Mouse (Mus musculus): ENCODE measurements at regions not wholly inside any gene's neighbourhood (a gene's known extent, or its start where the extent isn't known, plus 50 kb on each side); places are given as distances from the start of the nearest gene placed in this dataset.

DNA sequence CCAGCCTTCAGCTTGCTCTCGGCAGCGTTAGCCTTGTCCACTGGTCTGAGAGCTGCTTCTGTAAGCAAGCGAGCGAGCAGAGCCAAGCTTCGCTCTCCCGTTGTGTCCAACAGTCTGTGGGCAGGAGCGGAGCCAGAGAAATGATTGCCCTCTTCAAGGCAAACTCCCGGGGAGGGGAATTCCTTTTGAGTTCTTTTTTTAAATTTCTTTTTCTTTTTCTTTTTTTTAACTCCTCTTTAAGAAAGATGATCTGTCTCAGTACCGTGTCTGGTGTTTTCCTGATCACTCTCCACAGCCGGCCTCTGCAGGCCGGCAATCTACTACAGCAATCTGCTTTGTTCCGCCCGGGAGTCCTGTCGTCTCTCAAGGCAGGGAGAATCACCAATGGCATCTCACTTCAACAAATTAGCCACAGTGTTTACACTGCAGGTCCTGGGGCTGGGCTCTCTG, 170.6 kb upstream of the Hmga2 start:
- no peaks in the 10 kb centered on the region for H3K36me3 ChIP-seq (replicated peaks in 1 of 2; ENCODE audit: control insufficient read depth in 1 of 2, insufficient read depth in 1 of 2, low read length in 1 of 2)
- H3K27me3 ChIP-seq (replicated peaks): no peaks in the 10 kb centered on the region
- in situ Hi-C loops (cut with MboI; ENCODE audit: low pct_ligation_motif_present, low pct_unique_long_range_greater_than_20kb, low sequenced_read_pairs) (no loop called here), dilution Hi-C loops (cut with MboI; ENCODE audit: extremely low pct_ligation_motif_present, extremely low pct_unique_long_range_greater_than_20kb, low sequenced_read_pairs) (no loop called here)
- H3K4me2 ChIP-seq (ENCODE audit: insufficient read depth, low read depth, poor library complexity, severe bottlenecking): no peak overlapping the region
- no peak for TF ChIP-seq NELFE (IDR thresholded peaks at IDR 0.05; ENCODE audit: low read depth, low read length)
- TF ChIP-seq SMC3 (IDR thresholded peaks at IDR 0.05; ENCODE audit: low read depth, low read length): no peak
- no peak for TF ChIP-seq CHD2 (IDR thresholded peaks at IDR 0.05; ENCODE audit: low read length)
- no peak for TF ChIP-seq KAT2A (IDR thresholded peaks at IDR 0.05; ENCODE audit: insufficient replicate concordance, low read length)
- TF ChIP-seq HCFC1 (IDR thresholded peaks at IDR 0.05; ENCODE audit: low read depth, low read length): no peak
- no peak for TF ChIP-seq BHLHE40 (IDR thresholded peaks at IDR 0.05; ENCODE audit: low read depth, low read length)
- H3K4me3 ChIP-seq (replicated peaks in 1 of 3; ENCODE audit: low read depth in 2 of 3, low read length in 2 of 3, poor library complexity in 1 of 3): no peak overlapping the region
- H3K4me1 ChIP-seq (ENCODE audit: control insufficient read depth in 1 of 2, insufficient read depth in 2 of 2): no peaks in the 10 kb centered on the region
- no peak for DNase-seq (ENCODE audit: extremely low read depth)
- peaks cover 61% of the 10 kb centered on the region for H3K9me3 ChIP-seq (replicated peaks; ENCODE audit: low read length)
- no peak overlapping the region for H3K9ac ChIP-seq (ENCODE audit: insufficient read depth, low read depth)
- H3K79me2 ChIP-seq (replicated peaks; ENCODE audit: control insufficient read depth, extremely low read depth, insufficient read depth, poor library complexity, severe bottlenecking): no peaks in the 10 kb centered on the region
- no peak overlapping the region for H3K27ac ChIP-seq (ENCODE audit: insufficient read depth, low read depth)

DNA sequence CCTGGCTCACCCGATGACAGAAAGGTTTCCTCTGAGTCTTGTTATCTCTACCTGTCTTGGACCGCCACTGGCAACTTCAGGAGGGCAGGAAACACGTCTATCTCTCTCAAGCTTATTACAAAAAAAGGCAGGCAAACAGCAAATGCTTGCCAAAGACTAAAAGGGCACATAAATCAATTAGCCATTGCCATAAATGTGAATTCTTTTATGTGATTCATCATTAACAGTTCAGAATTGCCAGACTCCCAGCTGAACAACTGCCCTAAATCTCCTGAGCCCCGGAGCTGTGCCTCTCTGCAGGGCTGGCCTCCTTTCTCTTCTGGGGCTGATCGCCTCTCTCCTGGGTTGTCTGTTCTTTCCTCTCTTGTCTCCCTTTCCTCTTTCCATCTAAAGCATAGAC, 164.6 kb upstream of the Hmga2 start:
- H3K79me2 ChIP-seq (replicated peaks; ENCODE audit: control insufficient read depth, extremely low read depth, insufficient read depth, poor library complexity, severe bottlenecking): no peaks in the 10 kb centered on the region
- dilution Hi-C loops (cut with MboI; ENCODE audit: extremely low pct_ligation_motif_present, extremely low pct_unique_long_range_greater_than_20kb, low sequenced_read_pairs) (no loop called here), in situ Hi-C loops (cut with MboI; ENCODE audit: low pct_ligation_motif_present, low pct_unique_long_range_greater_than_20kb, low sequenced_read_pairs) (no loop called here)
- no peak overlapping the region for H3K4me2 ChIP-seq (ENCODE audit: insufficient read depth, low read depth, poor library complexity, severe bottlenecking)
- no peak overlapping the region for H3K4me3 ChIP-seq (replicated peaks in 1 of 3; ENCODE audit: low read depth in 2 of 3, low read length in 2 of 3, poor library complexity in 1 of 3)
- H3K27me3 ChIP-seq (replicated peaks): no peaks in the 10 kb centered on the region
- H3K4me1 ChIP-seq (ENCODE audit: control insufficient read depth in 1 of 2, insufficient read depth in 2 of 2): no peaks in the 10 kb centered on the region
- no peak for DNase-seq (ENCODE audit: extremely low read depth)
- H3K9ac ChIP-seq (ENCODE audit: insufficient read depth, low read depth): no peak overlapping the region
- TF ChIP-seq MEF2A (IDR thresholded peaks at IDR 0.05; ENCODE audit: borderline replicate concordance, low read depth, low read length) (no peak), CHD1 (IDR thresholded peaks at IDR 0.05; ENCODE audit: low read depth, low read length) (no peak), CTCF (conservative IDR thresholded peaks at IDR 0.05 in 1 of 2, IDR thresholded peaks at IDR 0.05 in 1 of 2; ENCODE audit: low read depth in 2 of 2, low read length in 2 of 2) (no peak), RCOR1 (conservative IDR thresholded peaks at IDR 0.05; ENCODE audit: low read depth, low read length) (no peak), ETS1 (conservative IDR thresholded peaks at IDR 0.05; ENCODE audit: low read depth, low read length) (no peak), PAX5 (IDR thresholded peaks at IDR 0.05; ENCODE audit: low read length) (no peak), TCF12 (IDR thresholded peaks at IDR 0.05; ENCODE audit: low read depth, low read length) (no peak), RAD21 (IDR thresholded peaks at IDR 0.05; ENCODE audit: low read depth, low read length) (no peak), ELF1 (IDR thresholded peaks at IDR 0.05; ENCODE audit: low read depth, low read length) (no peak), EP300 (IDR thresholded peaks at IDR 0.05; ENCODE audit: low read length) (no peak), ZMIZ1 (IDR thresholded peaks at IDR 0.05; ENCODE audit: low read depth, low read length) (no peak), USF2 (conservative IDR thresholded peaks at IDR 0.05; ENCODE audit: low read depth, low read length) (no peak), MXI1 (IDR thresholded peaks at IDR 0.05; ENCODE audit: low read depth, low read length) (no peak), KAT2A (IDR thresholded peaks at IDR 0.05; ENCODE audit: insufficient replicate concordance, low read length) (no peak)
- no peak overlapping the region for H3K27ac ChIP-seq (ENCODE audit: insufficient read depth, low read depth)
- no peaks in the 10 kb centered on the region for H3K36me3 ChIP-seq (replicated peaks in 1 of 2; ENCODE audit: control insufficient read depth in 1 of 2, insufficient read depth in 1 of 2, low read length in 1 of 2)
- H3K9me3 ChIP-seq (replicated peaks; ENCODE audit: low read length): peaks cover 60% of the 10 kb centered on the region

Measured in CH12.LX (cell line).